Mouse (Mus musculus) hindbrain, embryonic 14.5 days (tissue): ENCODE measurements around the gene Ube2o. TPM values are rescaled to one million over a fixed set of nuclear protein-coding genes. Genes with fewer than 3 reads are reported as not detected.

Experiments
- ATAC-seq: fragments of 200-750 bp; cut with Nextera tagmentation; 2 replicates; pipeline ENCODE4 v1.8.0; 2017; ENCODE audit warnings: moderate number of reproducible peaks, mild to moderate bottlenecking, moderate TSS enrichment, moderate library complexity; ENCODE audit not compliant: low FRiP score
- DNase-seq: peaks from one replicate; pipeline ENCODE4 v3.0.0-alpha.2; 2015; ENCODE audit warnings: low spot score
- H3K27ac ChIP-seq: fragments of 300-500 bp; sonication (generic); 2 replicates; pipeline ENCODE4 v1.5.1; 2014; ENCODE audit warnings: mild to moderate bottlenecking, moderate library complexity
- H3K27me3 ChIP-seq: fragments of 300-500 bp; sonication (generic); 2 replicates; pipeline ENCODE4 v1.6.1; 2014; ENCODE audit warnings: mild to moderate bottlenecking, low read length, mixed read lengths; ENCODE audit not compliant: control insufficient read depth, insufficient read depth
- H3K36me3 ChIP-seq: fragments of 300-500 bp; sonication (generic); replicated peaks from 2 replicates; pipeline ENCODE4 v1.6.1; 2014; ENCODE audit not compliant: control insufficient read depth, insufficient read depth
- H3K4me1 ChIP-seq: fragments of 300-500 bp; sonication (generic); replicated peaks from 2 replicates; pipeline ENCODE4 v1.6.1; 2014; ENCODE audit warnings: antibody characterized with exemption, low read length, mixed read lengths; ENCODE audit not compliant: control insufficient read depth, insufficient read depth
- H3K4me2 ChIP-seq: fragments of 300-500 bp; sonication (generic); replicated peaks from 2 replicates; pipeline ENCODE4 v1.6.1; 2014; ENCODE audit warnings: mild to moderate bottlenecking, moderate library complexity
- H3K4me3 ChIP-seq: fragments of 300-500 bp; sonication (generic); replicated peaks from 2 replicates; pipeline ENCODE4 v1.5.1; 2014; ENCODE audit warnings: mild to moderate bottlenecking, low read length
- H3K9ac ChIP-seq: fragments of 300-500 bp; sonication (generic); 2 replicates; pipeline ENCODE4 v1.6.1; 2014
- H3K9me3 ChIP-seq: fragments of 300-500 bp; sonication (generic); 2 replicates; pipeline ENCODE4 v1.6.1; 2016; ENCODE audit warnings: low read length; ENCODE audit not compliant: control insufficient read depth
- WGBS: fragments of 180-500 bp; shearing (Covaris S2); extraction: QIAGEN DNeasy Blood & Tissue Kit; methylation state at CpG from one replicate; pipeline ENCODE4 v1.1.7; 2014; 5-methylcytosine and 5-hydroxymethylcytosine counted together
- polyA plus RNA-seq: library from polyadenylated mRNA; unstranded; fragments of >200 nt; fragmentation: Nextera tagmentation; extraction: Ambion mirVana; gene quantifications from 2 replicates; pipeline ENCODE4 v1.2.1, GENCODE M21; 2014

Gene Ube2o
- polyA plus RNA-seq, 1 experiment from 2014 or later = 28.5 TPM

DNA sequence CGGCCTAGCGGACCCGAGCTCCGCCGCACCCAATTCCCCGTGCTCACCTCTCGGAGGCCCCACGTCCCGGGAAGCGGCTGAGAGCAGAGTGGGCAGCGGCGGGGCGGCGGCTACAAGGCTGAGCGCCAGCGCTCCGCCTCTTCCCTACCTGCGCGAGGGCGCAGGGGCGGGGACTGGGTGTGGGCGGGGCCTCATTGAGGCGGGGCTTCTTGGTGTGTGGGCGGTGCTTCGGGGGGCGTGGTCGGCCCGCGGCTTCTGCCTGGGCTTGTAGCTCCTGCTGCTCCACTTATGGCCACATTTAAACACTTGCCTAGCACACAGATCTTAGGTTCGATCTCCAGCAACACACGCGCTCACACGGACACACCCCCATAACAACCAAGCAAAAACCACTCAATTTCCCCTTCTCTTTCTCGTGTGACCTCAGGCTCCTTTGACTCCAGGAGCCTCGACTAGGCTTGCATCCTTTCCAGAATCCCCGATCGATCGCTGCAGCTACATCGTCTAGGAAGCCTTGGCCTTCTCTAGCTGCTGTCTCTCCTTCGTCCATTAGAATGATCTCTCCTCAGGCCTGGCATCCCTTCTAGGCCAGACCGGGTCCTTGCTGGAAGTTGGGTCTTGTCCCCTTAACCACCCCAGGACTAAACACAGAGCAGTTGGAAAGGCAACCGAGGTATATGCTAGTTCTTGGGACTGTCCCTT is 43.0 kb upstream of the Ube2o start:
- ATAC-seq (no peak), DNase-seq (no peak)
- Histone ChIP-seq H3K36me3 (no peaks in the 10 kb centered on the region), H3K4me3 (peak overlapping the region; percentile 43), H3K4me2 (peak overlapping the region; percentile 71), H3K27ac (no peak overlapping the region), H3K27me3 (peaks cover 25% of the 10 kb centered on the region), H3K9me3 (no peaks in the 10 kb centered on the region), H3K4me1 (peaks cover 32% of the 10 kb centered on the region), H3K9ac (peak overlapping the region; percentile 53; the same call in 1 of the 2 replicates)
- 15% methylated on average over 34 of the region's 42 CpGs for WGBS

DNA sequence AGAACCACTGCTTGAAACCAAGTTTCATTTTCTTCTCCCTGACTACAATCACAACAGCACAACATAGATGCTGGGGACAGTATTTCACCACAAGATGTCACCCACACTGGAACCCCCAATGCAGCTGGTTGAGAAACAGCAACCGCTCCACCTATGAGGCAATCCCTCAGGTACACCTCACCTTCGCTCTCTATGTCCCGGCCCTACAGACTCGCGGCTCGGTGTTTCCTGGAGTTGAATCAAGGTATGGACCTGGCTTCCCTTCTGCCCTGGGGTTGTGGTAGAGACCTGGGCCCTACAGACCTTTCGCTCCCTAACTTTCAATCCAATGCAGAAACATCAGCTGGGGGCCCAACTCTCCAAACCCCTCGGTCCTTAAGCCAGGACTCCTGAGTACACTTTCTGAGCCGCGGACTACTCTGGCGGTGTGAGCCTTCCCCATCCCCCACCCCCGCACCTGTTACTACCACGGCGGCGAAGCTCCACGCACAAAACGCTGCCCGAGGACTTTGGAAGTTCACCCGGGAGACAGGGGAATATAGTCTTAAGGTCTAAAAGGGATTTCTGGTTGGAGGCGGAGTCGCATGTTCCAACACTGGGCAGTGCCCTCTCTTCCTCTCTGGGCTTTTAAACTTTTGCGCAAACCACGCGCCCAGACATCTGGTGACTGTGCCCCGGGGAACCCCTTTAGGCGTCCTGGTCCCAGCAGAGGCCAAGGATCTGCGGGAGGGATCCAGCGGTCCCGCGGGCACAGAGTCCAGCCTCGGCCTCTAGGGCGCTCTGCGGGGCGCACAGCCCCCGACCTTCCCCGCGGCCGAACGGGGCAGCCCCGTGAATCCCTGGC is 42.3 kb upstream of the Ube2o start:
- peak overlapping the region; percentile 71 for H3K4me2 ChIP-seq
- peak overlapping the region; percentile 53; the same call in 1 of the 2 replicates for H3K9ac ChIP-seq
- ATAC-seq (no peak), DNase-seq (no peak)
- peaks cover 32% of the 10 kb centered on the region for H3K4me1 ChIP-seq
- H3K9me3 ChIP-seq = no peaks in the 10 kb centered on the region
- H3K36me3 ChIP-seq = no peaks in the 10 kb centered on the region
- peak overlapping the region; percentile 43 for H3K4me3 ChIP-seq
- no peak overlapping the region for H3K27ac ChIP-seq
- peaks cover 25% of the 10 kb centered on the region for H3K27me3 ChIP-seq
- whole genome bisulfite sequencing = 7% methylated on average over 40 of the region's 40 CpGs

DNA sequence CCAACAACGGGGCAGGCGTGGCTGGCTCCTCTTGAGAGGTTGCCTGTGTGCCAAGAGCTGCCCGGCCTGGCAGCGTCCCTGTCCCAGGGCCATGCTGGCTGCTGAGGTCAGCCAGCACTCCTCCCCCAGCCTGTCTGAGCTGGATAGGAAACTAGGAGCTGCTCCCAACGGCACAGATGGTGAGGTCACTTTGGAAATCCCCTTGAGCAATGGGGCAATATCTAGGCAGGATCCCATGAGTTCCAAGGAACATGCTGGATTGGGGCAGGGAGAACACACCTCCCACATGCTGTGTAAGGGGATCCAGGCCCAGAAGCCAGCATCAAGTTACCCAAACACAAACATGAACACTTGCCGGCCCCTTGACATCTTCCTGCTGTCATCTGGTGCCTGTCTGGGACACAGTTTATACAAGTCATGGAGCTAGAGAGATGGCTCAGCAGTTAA is 40.0 kb upstream of the Ube2o start:
- Histone ChIP-seq H3K4me2 (no peak overlapping the region), H3K27ac (0 out of 2 replicates have a peak overlapping the region, but pooled peaks have one; percentile 14), H3K36me3 (no peaks in the 10 kb centered on the region), H3K9ac (no peak overlapping the region), H3K27me3 (peaks cover 25% of the 10 kb centered on the region), H3K4me1 (peaks cover 32% of the 10 kb centered on the region), H3K4me3 (no peak overlapping the region), H3K9me3 (no peaks in the 10 kb centered on the region)
- WGBS = 46% methylated on average over 6 of the region's 6 CpGs
- ATAC-seq (no peak), DNase-seq (no peak)

DNA sequence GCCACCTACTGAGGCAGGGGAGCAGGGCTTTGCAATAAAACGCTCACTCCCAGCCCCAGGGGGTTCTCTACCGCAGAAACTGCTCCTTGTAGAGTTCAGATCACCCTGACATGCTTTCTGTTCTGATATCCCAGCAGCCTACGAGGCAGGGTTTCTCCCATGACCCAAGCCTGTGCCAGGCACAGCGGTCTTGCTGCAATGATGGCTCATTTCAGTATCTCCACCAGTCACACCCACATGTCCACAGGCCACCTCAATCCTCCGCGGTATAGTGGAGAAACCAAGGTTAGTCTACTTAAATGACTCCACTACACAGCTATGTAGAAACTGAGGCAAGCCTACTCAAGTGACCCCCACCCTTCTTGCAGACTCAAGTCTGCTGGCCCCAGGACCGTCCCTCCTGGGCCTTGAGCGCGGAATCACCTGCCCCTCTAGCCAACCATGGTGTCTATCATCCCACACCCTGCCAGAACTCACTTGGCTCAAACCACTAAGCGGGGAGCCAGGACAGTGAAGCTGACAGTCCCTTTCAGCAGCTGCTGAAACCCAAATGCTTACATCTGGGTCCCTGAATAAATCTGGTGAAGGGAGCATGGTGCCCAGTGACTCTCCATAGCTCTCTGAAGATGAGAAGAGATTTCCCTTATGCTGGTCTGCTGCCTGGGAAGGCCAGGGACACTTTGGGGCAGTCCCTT is 39.5 kb upstream of the Ube2o start:
- Histone ChIP-seq H3K27me3 (peaks cover 25% of the 10 kb centered on the region), H3K4me2 (no peak overlapping the region), H3K27ac (0 out of 2 replicates have a peak overlapping the region, but pooled peaks have one; percentile 14), H3K9me3 (no peaks in the 10 kb centered on the region), H3K4me1 (peaks cover 32% of the 10 kb centered on the region), H3K9ac (no peak overlapping the region), H3K4me3 (no peak overlapping the region), H3K36me3 (no peaks in the 10 kb centered on the region)
- no peak for DNase-seq
- no peak for ATAC-seq
- 77% methylated on average over 10 of the region's 10 CpGs for whole genome bisulfite sequencing

DNA sequence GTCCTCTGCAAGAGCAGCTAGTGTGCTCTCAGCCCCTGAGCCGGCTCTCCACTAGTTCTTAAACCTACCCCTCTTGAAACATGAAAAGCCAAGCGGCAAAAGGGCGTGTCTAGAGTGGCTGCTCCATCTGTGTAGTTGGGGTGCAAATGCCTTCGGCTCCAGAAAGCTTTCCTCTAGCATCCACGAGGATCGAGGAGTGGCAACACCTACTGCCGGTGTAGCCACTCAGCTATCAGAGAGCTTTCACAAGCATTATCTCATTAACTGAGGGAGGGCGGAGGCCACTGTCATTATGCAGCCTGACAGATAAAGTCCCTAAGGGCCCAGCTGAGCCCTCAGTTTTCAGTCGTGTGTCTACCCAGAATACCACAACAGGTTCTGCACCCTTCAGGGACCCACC is 38.8 kb upstream of the Ube2o start:
- H3K9me3 ChIP-seq = no peaks in the 10 kb centered on the region
- ATAC-seq = no peak
- no peaks in the 10 kb centered on the region for H3K36me3 ChIP-seq
- H3K27ac ChIP-seq = no peak overlapping the region
- H3K4me3 ChIP-seq = no peak overlapping the region
- H3K27me3 ChIP-seq = peaks cover 23% of the 10 kb centered on the region
- no peak for DNase-seq
- no peak overlapping the region for H3K9ac ChIP-seq
- no peak overlapping the region for H3K4me2 ChIP-seq
- WGBS = 45% methylated on average over 9 of the region's 9 CpGs
- H3K4me1 ChIP-seq = peaks cover 32% of the 10 kb centered on the region

DNA sequence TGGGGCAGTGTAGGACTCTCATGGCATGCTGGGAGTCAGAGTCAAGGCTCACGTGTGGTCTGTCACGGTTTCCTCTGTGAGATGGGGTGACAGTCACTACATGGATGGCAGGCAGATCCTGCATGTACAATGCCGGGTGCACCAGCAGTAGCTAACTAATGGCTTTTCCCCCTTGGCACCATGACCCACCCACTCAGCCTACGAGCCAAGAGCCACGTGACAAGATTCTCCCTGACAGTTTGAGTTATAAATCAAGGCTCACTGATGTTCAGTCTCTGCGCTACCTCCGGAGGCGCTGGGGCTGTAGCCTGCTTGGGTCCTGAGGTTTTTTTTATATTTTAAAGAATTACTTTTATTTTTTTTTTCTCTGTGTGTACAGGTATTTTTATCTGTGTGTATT is 38.3 kb upstream of the Ube2o start:
- no peak for ATAC-seq
- peaks cover 18% of the 10 kb centered on the region for H3K27me3 ChIP-seq
- no peak for DNase-seq
- no peaks in the 10 kb centered on the region for H3K9me3 ChIP-seq
- H3K4me2 ChIP-seq = no peak overlapping the region
- 56% methylated on average over 8 of the region's 8 CpGs for WGBS
- no peak overlapping the region for H3K4me3 ChIP-seq
- no peak overlapping the region for H3K27ac ChIP-seq
- H3K36me3 ChIP-seq = no peaks in the 10 kb centered on the region
- peaks cover 32% of the 10 kb centered on the region for H3K4me1 ChIP-seq
- H3K9ac ChIP-seq = no peak overlapping the region

DNA sequence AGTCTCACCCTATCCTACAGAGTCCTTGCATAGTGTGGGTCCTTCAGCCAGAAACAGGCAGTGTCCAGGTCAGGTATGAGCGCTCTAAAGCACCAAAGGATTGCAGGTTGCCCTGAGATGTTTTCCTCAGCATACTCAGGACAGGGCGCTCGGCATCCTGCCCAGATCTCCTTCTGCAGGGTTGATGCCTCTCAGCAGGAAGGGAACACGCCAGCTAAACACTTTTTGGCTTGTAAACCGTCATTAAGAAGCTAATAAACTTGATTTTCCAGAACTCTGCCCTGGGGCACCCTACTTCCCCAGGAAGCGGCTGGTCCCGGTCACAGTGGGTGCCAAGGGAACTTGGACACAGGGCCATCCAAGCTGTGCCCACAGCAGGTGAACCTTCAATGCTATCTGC is 37.9 kb upstream of the Ube2o start:
- no peak for DNase-seq
- no peak overlapping the region for H3K4me3 ChIP-seq

DNA sequence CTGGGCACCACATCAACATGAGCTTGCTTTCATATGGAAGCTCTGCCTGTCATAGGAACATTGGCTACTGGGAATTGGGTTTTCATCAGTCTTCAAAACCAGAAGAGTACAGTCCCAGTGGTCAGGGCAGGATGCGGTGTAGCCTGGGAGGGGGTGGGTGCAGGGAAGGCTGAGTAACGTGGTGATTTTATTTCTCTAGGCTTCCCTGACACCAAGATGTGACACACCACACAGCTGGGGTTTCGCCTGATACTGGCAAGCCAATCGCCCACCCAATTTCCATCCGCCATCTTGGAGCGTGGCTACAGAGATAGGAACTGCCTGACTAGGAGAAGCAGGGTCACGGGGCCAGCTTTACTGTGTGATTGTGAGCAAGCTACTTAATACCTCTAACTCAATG is 37.4 kb upstream of the Ube2o start:
- Histone ChIP-seq H3K4me3 (no peak overlapping the region), H3K36me3 (no peaks in the 10 kb centered on the region), H3K9me3 (no peaks in the 10 kb centered on the region), H3K9ac (no peak overlapping the region), H3K27me3 (peaks cover 9% of the 10 kb centered on the region), H3K27ac (no peak overlapping the region), H3K4me1 (peaks cover 24% of the 10 kb centered on the region), H3K4me2 (no peak overlapping the region)
- no peak for DNase-seq
- 92% methylated on average over 7 of the region's 7 CpGs for WGBS
- no peak for ATAC-seq

More for the DNA sequence above, 37.9 kb upstream of the Ube2o start:
- no peak for ATAC-seq
- Histone ChIP-seq H3K4me2 (no peak overlapping the region), H3K4me1 (peaks cover 29% of the 10 kb centered on the region), H3K9me3 (no peaks in the 10 kb centered on the region), H3K36me3 (no peaks in the 10 kb centered on the region), H3K9ac (no peak overlapping the region), H3K27me3 (peaks cover 14% of the 10 kb centered on the region), H3K27ac (no peak overlapping the region)
- WGBS = 74% methylated on average over 7 of the region's 7 CpGs

DNA sequence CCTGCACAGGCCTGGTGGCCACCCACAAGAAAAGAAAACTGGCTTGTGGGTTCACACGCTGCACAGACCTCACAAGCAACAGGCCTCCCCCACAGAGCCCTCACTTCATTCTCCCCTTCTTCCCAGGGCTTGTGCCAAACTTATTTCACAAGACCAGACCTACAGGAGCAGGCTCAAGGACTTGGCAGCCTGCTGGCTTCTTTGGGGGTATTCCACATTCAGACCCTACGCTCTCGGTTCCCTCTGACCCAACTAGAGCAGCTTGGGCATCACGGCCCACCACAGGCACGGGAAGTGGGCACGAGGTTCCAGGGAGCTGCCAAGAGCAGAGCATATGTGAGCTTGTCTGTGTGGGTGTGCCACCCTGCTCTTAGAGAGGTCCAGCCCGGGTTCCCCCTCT is 36.4 kb upstream of the Ube2o start:
- Histone ChIP-seq H3K4me1 (peaks cover 22% of the 10 kb centered on the region), H3K9ac (no peak overlapping the region), H3K4me2 (no peak overlapping the region), H3K4me3 (no peak overlapping the region), H3K36me3 (no peaks in the 10 kb centered on the region), H3K27ac (no peak overlapping the region), H3K9me3 (no peaks in the 10 kb centered on the region), H3K27me3 (0 out of 2 replicates have a peak, but pooled peaks cover 3% of the 10 kb centered on the region)
- no peak for ATAC-seq
- no peak for DNase-seq
- 83% methylated on average over 7 of the region's 7 CpGs for whole genome bisulfite sequencing
